Mouse (Mus musculus): ENCODE results near the gene Map1s. TPM values are rescaled to one million over a fixed set of nuclear protein-coding genes. Genes with fewer than 3 reads are reported as not detected.
"Not testable (repeated sequence)": the region's sequence is repeated elsewhere in the genome, so short reads cannot be mapped to it uniquely, and the experiment has no call there.

Map1s gene
- polyA plus RNA-seq, 1 experiment from 2014 or later, result 68.5 TPM

DNA sequence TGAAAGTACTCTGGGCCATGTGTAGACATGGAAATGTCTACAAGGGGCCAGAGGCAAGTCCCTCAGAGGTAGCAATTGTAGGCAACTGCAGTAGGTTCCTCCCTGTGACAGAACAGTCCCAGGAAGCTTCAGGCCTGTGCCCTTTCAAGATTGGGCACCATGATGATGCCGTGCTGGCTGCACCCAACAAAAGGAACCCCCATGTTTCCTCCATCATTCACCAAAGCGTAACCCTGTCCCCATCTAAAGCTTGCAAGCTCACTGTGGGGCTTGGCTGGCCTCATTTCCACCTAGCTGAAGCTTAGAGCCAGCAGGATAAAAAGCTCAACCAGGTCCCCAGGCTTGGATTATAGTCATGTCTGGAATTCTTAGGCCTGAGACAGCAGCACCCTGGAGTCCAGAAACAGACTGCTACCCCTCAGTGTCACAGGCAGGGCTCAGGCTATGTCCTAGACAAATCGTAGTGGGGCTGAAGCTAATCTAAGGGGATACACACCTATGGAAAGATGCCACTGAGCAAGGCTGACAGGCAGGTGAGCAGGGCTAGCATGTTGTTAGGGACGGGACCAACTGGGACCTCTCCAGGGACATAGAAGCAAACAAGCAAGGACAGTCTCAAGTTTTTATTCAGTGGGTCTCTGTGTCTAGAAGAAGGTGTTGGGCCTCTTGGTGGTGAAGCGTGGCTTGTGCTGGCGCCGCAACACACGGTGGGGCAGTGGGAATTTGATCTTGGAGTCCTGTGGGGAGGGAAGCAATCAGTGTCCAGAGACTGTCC is 10.8 kb upstream of the Map1s start:
- Histone ChIP-seq H3K4me3 (no peak overlapping the region), H3K9me3 (no peaks in the 10 kb centered on the region), H3K9ac (no peak overlapping the region), H3K4me1 (replicated peaks) (peaks cover 24% of the 10 kb centered on the region), H3K27me3 (peaks cover 46% of the 10 kb centered on the region), H3K4me2 (no peak overlapping the region), H3K36me3 (peaks cover 27% of the 10 kb centered on the region), H3K27ac (replicated peaks) (no peak overlapping the region)
- ATAC-seq (ENCODE audit: low FRiP score, low read depth), result no peak
- 88% methylated on average over 8 of the region's 8 CpGs for WGBS

- Histone ChIP-seq H3K36me3 (peaks cover 27% of the 10 kb centered on the region), H3K4me1 (replicated peaks) (peaks cover 24% of the 10 kb centered on the region), H3K27me3 (peaks cover 44% of the 10 kb centered on the region), H3K4me2 (peak overlapping the region; percentile 87), H3K4me3 (peak overlapping the region; percentile 77)
- not testable (repeated sequence) for H3K27ac ChIP-seq (replicated peaks); ATAC-seq (ENCODE audit: low FRiP score, low read depth); H3K9me3 ChIP-seq; H3K9ac ChIP-seq
- WGBS, result 79% methylated on average over 24 of the region's 24 CpGs
Observed at GRCm38 (mm10) chr8:70895571-70896259, 10.0 kb upstream of the Map1s start.

DNA sequence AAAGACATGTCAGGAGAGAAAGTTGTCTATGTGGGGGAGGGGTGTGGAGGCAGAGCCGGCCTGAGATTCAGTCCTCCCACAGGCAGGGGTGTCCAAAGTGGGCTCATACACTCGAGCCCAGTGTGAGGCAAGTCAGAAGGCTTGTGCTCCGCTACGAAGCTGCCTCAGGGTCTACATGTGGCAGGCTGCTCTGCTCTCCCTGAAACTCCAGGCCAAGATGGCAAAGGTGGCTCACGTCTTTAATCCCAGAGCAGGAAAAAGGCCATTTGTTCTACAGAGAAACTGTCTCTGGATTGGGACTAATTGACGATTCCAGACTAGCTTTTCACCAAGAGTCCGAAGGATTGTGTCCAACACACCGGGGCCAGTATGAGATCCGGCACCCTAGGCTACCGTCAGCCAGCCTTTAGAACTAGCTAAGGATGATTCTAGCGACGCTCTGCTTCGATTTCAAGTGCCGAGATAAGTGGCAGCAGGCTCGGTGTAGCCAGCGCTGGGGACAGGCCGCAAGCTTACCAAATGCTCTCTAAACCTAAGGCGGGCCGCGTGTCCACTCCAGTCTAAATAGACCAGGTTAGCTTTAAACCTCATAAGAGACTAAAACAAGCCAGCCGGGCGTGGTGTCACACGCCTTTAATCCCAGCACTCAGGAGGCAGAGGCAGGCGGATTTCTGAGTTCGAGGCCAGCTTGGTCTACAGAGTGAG is 9.3 kb upstream of the Map1s start:
- no peak for ATAC-seq (ENCODE audit: low FRiP score, low read depth)
- WGBS, result 4% methylated on average over 25 of the region's 25 CpGs

GRCm38 (mm10) chr8:70897021-70897680 is 8.6 kb upstream of the Map1s start, which contains the start of gene Rpl18a:
Rpl18a (minus strand) TSS chr8:70897412.
- ATAC-seq (ENCODE audit: low FRiP score, low read depth), result peak; percentile 98
- under 1% methylated on average over 59 of the region's 60 CpGs for WGBS
- Histone ChIP-seq H3K36me3 (peaks cover 27% of the 10 kb centered on the region), H3K4me3 (peak within 1 kb of the TSS; percentile 77), H3K9ac (peak within 1 kb of the TSS; percentile 62), H3K4me1 (replicated peaks) (peaks cover 22% of the 10 kb centered on the region), H3K4me2 (peak within 1 kb of the TSS; percentile 87), H3K27me3 (peaks cover 32% of the 10 kb centered on the region), H3K9me3 (no peaks in the 10 kb centered on the region), H3K27ac (replicated peaks) (peak within 1 kb of the TSS; percentile 81)

More for the DNA sequence above, 9.3 kb upstream of the Map1s start:
- no peaks in the 10 kb centered on the region for H3K9me3 ChIP-seq
- H3K9ac ChIP-seq, result peak overlapping the region; percentile 62
- H3K36me3 ChIP-seq, result peaks cover 27% of the 10 kb centered on the region
- H3K4me2 ChIP-seq, result peak overlapping the region; percentile 87
- H3K27me3 ChIP-seq, result peaks cover 37% of the 10 kb centered on the region
- peak overlapping the region; percentile 77 for H3K4me3 ChIP-seq
- H3K27ac ChIP-seq (replicated peaks), result peak overlapping the region; percentile 81
- H3K4me1 ChIP-seq (replicated peaks), result peaks cover 24% of the 10 kb centered on the region

DNA sequence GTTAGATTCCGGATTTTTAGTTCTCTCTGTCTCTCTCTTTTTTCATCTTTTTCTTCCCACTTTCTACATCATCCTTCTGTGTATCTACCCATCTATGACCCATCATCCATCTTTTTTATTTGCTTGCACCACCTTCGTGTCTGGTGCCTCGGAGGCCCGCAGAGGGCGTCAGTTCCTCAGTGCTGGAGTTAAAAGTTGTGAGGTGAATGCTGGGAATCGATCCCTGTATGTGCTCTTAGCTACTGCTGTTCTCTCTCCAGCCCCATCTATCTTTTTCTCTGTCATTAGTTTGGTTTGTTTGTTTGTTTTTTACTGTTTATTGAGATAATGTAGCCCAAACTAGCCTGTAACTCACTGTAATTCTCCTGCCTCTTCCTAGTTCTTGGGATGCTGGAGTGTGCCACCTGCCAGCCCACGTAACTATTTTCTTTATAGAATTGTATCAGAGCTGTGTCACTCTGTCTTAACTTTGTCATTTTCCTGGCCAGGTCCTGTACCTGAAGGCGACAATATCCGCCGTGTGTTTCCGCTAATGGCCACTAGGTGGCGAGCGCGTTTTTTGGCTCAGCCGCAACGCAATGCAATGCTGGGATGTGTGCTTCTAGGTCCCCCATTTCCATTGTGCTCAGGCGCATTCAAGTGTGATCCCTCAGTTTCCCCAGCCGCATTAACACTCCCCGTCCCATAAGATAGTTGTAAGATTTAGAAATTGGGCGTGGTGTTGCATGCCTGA is 7.9 kb upstream of the Map1s start:
- under 1% methylated on average over 20 of the region's 20 CpGs for WGBS

DNA sequence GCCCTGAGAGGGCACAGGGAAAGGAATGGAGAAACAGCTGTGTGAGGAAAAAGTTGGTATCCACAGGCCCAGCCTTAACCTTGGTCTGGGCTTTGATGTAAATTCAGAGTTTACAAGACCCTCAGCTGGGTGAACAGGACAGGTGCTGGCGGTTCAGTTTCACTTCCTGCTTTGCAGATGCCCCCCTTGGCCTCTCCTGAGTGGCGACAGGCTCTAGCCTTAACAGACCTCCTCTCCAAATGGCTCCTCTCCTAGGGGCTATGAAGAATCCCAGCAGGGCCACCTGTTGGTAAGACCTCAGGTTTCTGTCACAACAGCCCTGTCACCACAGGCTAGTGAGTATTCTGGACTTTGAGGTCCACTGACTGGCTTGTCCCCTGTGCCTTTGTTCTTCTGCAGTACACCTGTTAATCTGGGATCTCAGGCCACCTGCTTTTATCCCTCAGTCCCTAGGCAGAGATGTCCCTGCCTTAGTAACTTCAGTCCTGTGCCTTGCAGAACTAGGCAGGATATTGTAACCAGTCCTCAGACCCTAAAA is 7.0 kb upstream of the Map1s start:
- Histone ChIP-seq H3K4me3 (no peak overlapping the region), H3K27me3 (peaks cover 18% of the 10 kb centered on the region), H3K4me2 (peak overlapping the region; percentile 86), H3K9ac (0 out of 2 replicates have a peak overlapping the region, but pooled peaks have one; percentile 10), H3K27ac (replicated peaks) (peak overlapping the region; percentile 77), H3K9me3 (no peaks in the 10 kb centered on the region), H3K36me3 (peaks cover 21% of the 10 kb centered on the region), H3K4me1 (replicated peaks) (peaks cover 16% of the 10 kb centered on the region)
- WGBS, result 72% methylated on average over 2 of the region's 2 CpGs
- ATAC-seq (ENCODE audit: low FRiP score, low read depth), result no peak

More for the DNA sequence above, 7.9 kb upstream of the Map1s start:
- Histone ChIP-seq H3K9ac (peak overlapping the region; percentile 62), H3K4me2 (peak overlapping the region; percentile 86), H3K4me1 (replicated peaks) (peaks cover 16% of the 10 kb centered on the region), H3K36me3 (peaks cover 27% of the 10 kb centered on the region), H3K9me3 (no peaks in the 10 kb centered on the region), H3K4me3 (peak overlapping the region; percentile 77), H3K27ac (replicated peaks) (peak overlapping the region; percentile 77), H3K27me3 (peaks cover 27% of the 10 kb centered on the region)
- peak; percentile 53 for ATAC-seq (ENCODE audit: low FRiP score, low read depth)

GRCm38 (mm10) chr8:70899226-70899625 is 6.5 kb upstream of the Map1s start:
- no peak overlapping the region for H3K9ac ChIP-seq
- no peak overlapping the region for H3K27ac ChIP-seq (replicated peaks)
- H3K4me1 ChIP-seq (replicated peaks), result peaks cover 16% of the 10 kb centered on the region
- peaks cover 16% of the 10 kb centered on the region for H3K27me3 ChIP-seq
- WGBS, result 86% methylated on average over 2 of the region's 2 CpGs
- ATAC-seq (ENCODE audit: low FRiP score, low read depth), result no peak
- H3K36me3 ChIP-seq, result peaks cover 16% of the 10 kb centered on the region
- H3K4me2 ChIP-seq, result no peak overlapping the region
- H3K4me3 ChIP-seq, result no peak overlapping the region
- H3K9me3 ChIP-seq, result no peaks in the 10 kb centered on the region

DNA sequence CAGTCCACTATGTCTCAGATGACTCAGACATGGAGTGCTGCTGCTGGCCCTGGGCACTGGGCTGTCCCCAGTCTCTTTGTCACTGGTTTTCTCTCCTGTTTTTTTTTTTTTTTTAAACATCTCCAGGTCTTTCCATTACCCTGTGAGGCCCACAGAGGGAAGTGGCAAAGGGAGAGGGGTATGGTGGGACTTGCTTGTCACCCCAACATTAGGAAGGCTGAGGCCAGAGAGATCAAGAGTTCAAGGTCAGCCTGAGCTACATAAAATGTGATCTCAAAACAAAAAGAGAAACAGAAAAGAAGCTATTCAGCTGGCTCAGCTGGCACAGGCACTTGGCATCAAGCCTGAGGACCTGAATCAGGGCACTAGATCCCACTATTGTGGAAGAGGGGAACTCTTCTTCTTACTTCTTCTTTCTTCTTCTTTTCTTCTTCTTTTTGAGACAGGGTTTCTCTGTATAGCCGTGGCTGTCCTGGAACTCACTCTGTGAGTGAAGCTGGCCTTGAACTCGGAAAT is 4.8 kb upstream of the Map1s start:
- no peaks in the 10 kb centered on the region for H3K36me3 ChIP-seq
- H3K27ac ChIP-seq (replicated peaks), result no peak overlapping the region
- H3K4me1 ChIP-seq (replicated peaks), result peaks cover 15% of the 10 kb centered on the region
- no peak for ATAC-seq (ENCODE audit: low FRiP score, low read depth)
- H3K9ac ChIP-seq, result no peak overlapping the region
- no peak overlapping the region for H3K4me3 ChIP-seq
- WGBS, result 77% methylated on average over 2 of the region's 2 CpGs
- H3K4me2 ChIP-seq, result no peak overlapping the region
- H3K27me3 ChIP-seq, result 0 out of 2 replicates have a peak, but pooled peaks cover 7% of the 10 kb centered on the region
- no peaks in the 10 kb centered on the region for H3K9me3 ChIP-seq

DNA sequence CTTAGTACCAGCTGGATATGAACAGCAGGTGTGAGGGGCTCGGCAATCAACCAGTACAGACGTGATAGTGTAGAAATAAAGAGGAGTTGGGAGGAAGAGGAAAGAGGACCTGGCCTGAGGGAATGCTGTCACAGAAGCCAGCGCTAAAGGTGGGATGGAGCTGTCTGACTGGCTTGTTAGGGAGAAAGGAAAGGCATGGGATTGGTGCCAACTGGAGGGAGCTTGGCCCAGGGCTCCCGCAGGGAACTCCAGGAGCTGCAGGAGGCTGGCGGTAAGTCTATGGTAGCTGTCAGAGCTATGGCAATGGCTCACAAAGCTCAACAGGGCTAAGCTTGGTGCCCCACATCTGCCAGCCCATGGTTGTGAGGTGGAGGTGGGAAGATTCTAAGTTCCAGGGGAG is 3.5 kb upstream of the Map1s start:
- peaks cover 15% of the 10 kb centered on the region for H3K4me1 ChIP-seq (replicated peaks)
- ATAC-seq (ENCODE audit: low FRiP score, low read depth), result no peak
- H3K36me3 ChIP-seq, result no peaks in the 10 kb centered on the region
- H3K4me3 ChIP-seq, result no peak overlapping the region
- no peak overlapping the region for H3K9ac ChIP-seq
- H3K4me2 ChIP-seq, result no peak overlapping the region
- WGBS, result 29% methylated on average over 5 of the region's 5 CpGs
- no peaks in the 10 kb centered on the region for H3K9me3 ChIP-seq
- H3K27me3 ChIP-seq, result 0 out of 2 replicates have a peak, but pooled peaks cover 7% of the 10 kb centered on the region
- no peak overlapping the region for H3K27ac ChIP-seq (replicated peaks)

DNA sequence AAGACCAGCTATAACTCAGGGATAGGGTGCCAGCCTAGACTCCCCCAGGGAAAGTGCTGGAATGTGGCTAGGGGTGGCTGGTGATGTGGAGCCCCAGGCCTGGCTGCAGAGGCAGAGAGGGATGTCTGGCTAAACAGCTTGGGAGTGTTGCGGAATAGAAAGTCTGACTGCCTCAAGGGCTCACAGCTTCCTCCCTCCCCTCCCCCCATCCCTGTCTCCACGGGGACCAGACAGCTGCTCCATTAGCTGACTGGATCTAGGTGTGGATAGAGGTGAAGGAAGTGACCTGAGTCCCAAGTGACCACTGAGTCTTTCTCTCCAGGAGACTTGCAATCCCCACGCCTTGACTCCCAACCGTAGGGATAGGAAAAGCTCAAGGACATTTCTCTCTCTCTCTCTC is 2.6 kb upstream of the Map1s start:
- peaks cover 22% of the 10 kb centered on the region for H3K4me1 ChIP-seq (replicated peaks)
- H3K4me2 ChIP-seq, result no peak overlapping the region
- H3K27me3 ChIP-seq, result 0 out of 2 replicates have a peak, but pooled peaks cover 7% of the 10 kb centered on the region
- 52% methylated on average over 4 of the region's 4 CpGs for WGBS
- H3K9me3 ChIP-seq, result no peaks in the 10 kb centered on the region
- no peak overlapping the region for H3K9ac ChIP-seq
- H3K4me3 ChIP-seq, result no peak overlapping the region
- H3K27ac ChIP-seq (replicated peaks), result no peak overlapping the region
- H3K36me3 ChIP-seq, result no peaks in the 10 kb centered on the region
- ATAC-seq (ENCODE audit: low FRiP score, low read depth), result no peak

Measured in hindbrain, embryonic 15.5 days (tissue).